Mouse (Mus musculus) MN1 (cell line): ENCODE data around the gene Trpm1.
"Not testable (repeated sequence)": the region's sequence is repeated elsewhere in the genome, so short reads cannot be mapped to it uniquely, and the experiment has no call there.

Experiments
- DNase-seq: peaks from one replicate; pipeline ENCODE4 v3.0.0-alpha.2; 2016; ENCODE audit warnings: low spot score

The Trpm1 gene

DNA sequence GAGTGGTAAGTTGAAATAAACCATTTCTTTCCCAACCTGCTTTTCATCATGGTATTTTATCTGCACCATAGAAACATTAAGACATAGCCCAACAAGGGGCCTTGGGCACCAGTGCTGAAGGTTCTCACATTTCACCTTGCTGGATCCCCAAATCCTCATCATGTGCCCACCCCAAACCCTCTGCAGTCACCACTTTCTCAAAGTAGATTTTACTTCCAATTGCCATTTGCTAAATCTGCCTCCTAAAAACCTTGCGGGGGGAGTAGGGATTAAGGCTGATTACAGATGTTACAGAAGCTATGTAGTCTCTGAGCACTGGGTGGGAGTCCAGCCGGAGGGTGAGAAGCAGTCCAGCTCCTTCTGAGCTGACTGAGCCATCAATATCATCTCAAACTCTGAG lies at the start of gene Trpm1:
TSS of gene Trpm1 (plus strand) at position 301 of the 400 bp plus-strand sequence.
- DNase-seq = no peak

DNA sequence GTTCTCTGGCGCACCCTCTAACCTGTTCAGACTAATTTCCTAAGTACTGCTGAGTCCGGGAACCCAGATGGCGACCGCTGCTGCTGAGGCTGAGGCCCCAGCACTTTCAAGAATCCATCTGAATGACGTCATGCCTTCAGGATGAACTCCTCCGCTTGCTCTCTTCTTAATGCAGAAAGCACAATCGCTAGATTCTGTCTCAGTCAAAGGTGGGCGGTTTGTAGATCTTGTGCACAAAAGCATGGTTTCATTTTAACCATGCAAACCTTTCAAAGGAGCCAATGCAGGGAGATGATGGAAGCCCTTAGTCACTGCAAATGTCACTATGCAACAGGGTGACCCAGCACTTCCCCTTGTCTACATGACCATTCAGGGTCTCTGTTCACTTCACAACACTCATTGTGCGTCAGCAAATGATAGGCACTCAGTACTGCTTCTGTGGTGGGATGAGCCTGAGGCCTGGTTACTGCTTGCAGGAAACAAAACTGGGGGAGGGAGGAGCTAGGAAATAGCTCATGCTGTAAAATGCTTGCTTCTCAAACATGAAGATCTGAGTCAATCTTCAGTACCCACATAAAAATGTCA lies 31.4 kb upstream of the Trpm1 start:
- DNase-seq = no peak

DNA sequence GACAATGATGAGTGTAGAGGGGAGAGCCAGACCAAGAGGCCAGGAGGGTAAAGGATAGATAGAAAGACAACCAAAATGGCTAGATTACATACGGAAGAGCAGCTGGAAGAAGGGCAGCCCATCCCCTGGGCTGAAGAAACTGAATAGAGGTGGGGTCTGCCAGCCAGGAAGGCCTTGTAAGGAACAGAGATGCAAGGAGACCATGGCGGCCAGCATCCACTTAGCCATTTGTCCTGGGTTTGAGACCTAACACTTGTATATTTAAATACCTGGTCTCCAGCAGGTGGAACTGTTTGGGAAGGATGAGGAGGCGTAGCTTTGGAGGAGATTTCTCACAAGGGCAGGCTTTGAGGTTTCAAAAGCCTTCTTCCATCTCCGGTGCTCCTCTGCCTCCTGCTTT lies 29.9 kb upstream of the Trpm1 start:
- DNase-seq = no peak

DNA sequence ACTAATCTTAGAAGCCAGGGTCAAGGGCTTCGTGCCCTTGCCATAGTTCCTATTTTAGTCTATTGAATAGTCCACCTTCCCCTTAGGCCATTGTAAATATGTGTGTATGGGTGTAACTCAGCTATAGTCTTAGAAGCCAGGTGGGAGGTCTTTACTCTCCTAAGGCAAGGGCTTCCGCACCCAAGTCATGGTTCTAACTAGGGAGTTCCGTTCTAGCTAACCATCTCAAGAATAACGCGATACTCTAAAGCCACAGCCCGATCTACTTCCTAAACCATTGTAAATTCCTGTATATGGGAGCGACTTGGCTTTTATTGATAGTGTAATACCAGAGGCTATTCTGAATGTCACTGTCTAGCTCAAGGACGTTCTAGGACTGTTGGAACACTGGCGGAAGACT lies 27.6 kb upstream of the Trpm1 start:
- DNase-seq = not testable (repeated sequence)

DNA sequence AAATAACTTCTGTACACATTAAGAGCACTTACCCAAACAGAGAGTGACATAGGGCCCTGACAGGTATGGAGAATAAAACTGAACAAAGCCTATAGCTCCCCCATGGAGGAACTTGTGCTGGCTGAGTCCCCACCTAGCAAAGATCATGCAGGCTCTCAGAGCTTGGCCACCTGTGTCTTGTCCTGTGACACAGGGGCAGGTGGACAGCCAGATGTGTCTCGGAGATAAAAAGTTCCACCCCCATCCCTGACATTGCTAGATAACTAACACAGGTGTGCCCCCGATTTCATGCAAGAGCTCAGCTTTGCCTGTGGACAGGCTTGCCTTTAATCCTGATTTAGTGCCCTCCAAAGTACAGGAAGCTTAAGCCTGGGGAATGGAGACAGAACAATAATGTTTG lies 13.8 kb upstream of the Trpm1 start:
- DNase-seq = no peak

DNA sequence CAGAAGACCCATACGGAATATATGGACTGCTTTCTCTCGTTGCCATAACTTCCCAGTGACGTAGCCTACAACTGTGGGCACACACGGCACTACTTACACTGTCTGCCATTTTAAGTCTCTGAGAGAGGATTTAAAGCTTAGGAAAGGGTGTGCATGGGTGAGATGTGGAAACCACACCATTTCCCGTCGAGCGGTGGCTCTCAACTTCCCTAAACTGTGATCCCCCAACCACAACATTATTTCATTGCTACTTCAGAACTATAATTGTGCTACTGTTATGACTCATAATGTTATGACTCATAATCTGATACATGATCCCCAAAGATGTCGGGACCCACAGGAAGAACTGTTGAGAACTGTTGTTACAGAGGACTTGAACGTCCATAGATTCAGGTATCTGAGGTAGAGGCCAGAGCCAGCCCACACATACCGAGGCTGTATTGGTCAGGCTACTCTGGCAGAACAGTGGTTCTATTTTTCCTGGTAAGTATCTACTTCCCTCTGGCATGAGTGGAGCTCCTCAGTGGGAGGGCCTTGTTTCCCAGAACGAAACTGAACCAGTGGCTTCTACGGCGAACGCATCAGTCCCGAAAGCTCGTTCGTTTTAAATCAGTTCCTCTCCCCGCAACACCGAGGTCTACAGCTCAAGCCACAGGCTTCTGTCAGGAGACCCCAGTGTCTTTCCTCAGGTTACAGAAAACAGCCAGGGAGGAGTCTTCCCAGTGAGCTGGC lies 12.2 kb upstream of the Trpm1 start:
- no peak for DNase-seq

DNA sequence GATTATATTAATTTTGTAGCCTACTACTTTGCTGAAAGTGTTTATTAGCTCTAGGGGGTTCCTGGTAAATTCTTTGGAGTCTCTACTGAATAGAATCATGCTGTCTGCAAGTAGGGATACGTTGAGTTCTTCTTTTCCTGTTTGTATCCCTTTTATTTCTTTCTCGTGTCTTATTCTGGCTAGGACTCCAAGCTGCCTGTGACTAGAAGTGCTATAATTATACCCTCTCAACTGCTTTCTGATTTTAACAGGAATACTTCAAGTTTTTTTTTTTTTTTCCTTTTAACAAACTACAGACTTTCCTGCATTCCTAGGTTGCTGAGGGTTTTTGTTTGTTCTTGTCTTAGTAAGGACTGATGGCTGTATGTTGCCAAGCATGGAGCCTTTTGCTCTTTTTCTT lies 4.3 kb upstream of the Trpm1 start:
- no peak for DNase-seq

DNA sequence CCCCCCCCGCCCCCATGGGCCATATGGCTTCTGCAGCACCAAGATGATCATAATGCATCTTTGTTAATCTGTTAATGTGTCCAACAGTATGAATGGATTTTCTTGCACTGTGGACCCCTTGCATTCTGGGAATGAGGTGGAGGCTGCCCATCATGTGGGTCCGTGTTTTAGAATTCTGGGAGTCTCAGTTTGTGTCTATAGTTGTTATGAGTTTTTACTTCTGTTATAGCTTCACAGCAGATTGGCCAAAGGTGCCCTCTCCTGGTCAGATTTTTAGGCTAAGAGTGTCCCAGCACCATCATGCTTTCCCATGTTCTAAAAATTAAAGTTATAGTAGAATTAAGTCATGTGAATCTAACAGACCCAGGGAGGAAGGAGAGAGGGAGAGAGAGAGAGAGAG lies 3.9 kb upstream of the Trpm1 start:
- DNase-seq = no peak

DNA sequence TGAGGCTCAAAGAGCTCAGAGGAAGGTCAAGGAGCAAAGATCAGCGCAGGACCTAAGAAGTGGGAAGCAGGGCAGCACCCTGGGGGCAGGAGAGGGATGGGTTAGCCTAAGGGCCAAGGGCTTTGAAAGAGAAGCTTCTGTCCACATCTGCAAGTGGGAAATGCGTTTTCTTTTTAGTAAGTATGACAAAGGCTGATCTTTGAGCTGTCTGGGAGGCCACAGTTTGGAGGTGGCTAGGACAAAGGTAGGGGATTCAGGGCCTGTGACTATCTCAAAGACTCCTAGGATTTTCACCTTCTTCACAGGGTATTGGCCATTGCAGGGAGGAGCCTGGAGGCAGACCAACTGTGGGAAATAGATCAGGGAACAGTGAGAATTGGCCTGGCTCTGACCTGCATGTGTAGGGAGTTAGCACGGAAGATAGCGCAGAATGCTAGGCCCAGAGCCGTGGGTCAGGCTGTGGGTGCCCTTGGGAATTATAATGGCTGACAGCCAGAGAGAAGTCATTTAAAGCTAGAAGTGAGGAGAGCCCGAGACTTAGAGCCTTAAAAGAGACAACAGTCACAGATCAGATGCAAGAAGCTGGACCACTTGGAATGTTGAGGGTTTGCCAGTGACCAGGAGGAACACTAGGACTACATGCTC lies 3.1 kb upstream of the Trpm1 start:
- DNase-seq = no peak

DNA sequence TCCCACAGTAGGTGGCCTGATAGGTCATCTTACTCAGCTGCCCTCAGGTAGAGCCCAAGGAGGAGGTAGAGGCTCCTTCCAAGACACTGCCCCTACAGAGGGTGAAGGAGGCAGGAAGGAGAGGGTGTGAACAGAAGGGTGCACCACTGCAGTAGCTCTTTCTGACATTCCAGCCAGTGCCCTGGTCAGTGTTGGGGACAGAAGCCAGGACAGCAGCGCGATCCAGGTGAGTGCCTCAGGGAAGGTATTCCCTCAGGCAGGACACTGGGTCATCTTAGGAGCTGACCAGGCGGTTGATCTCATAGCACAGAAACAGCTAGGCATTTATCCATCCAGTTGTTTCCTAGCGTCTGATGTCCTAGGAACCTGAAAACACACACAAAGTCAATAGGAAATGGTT lies 1.6 kb downstream of the Trpm1 start:
- no peak for DNase-seq

DNA sequence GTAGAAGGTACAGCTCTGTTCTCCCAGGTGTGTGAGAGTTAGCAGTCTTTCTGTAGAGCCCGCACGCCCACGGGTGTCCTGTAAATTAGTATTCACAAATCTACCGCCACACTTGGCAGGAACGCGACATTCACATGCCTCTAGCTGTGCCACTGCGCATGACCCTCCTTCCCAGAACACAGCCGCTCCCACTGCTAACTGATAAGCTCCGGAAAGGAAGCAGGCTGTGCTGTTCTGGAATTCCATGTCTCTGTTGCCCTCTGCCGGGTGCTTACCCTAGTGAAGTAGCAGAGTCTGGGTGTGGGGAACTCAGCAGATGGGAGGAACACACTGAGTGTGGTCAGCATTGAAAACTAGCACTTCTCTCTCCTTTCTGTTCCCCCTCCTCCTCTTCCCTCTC lies 2.1 kb downstream of the Trpm1 start:
- DNase-seq = no peak

DNA sequence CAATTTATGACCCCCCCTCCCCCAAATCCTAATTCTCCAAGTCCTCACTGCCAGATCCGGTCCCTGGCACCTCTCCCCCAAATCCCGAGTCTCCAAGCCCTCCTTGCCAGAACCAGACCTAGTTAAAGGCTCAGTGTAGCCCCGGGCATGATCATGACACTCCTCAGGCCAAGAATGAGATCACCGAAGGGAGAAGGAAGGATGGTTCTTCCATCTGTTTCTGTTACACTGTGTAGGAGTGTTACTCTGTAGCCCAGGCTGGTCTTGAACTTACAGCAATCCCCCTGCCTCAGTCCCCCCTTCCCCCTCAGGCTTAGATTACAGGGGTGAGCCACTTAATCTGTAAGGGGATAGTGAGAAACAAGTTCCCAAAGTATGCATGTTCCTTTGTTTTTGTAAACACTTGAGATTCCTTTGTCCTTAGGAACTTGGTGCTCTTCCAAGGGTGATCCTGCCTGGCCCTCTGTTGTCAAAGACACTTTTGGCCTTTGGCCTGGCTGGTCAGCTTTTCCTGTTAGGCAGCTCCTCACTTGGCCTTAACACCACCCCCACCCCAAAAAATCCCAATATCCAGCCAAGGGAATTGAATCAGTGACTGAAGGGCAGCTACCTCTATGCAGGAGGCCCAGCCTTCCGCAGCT lies 2.8 kb downstream of the Trpm1 start:
- no peak for DNase-seq

DNA sequence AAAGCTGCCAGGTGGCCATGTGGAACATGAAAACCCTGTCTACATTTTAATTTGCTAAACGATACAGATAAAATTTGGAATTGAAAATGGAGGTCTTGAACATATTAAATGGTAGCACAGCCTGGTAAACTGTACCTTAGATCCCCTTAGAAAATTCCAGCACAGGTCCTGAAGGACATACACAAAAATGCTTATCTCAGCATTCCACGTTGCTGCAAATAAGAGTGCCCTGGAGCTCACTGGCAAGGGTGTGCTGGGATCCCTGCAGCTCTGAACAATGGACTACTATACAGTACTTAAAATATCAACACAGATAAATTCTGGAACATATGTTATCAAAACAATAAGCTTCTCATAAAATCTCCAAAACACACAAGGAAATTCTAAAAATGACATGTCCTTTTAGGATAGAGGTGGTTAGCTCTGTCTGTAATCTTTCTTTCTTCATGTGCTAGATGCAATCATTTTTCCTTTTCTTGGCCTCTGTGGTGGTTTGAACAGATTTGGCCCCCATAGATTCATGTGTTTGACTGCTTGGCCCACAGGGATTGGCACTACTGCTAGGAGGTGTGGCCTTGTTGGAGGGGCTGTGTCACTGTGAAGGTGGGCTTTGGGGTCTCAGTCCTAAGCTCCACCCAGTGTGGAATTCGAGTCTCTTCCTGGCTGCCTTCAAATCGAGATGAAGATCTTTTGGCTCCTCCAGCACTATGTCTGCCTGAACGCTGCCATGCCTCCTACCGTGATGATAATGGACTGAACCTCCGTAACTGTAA lies 3.5 kb downstream of the Trpm1 start:
- DNase-seq = no peak

DNA sequence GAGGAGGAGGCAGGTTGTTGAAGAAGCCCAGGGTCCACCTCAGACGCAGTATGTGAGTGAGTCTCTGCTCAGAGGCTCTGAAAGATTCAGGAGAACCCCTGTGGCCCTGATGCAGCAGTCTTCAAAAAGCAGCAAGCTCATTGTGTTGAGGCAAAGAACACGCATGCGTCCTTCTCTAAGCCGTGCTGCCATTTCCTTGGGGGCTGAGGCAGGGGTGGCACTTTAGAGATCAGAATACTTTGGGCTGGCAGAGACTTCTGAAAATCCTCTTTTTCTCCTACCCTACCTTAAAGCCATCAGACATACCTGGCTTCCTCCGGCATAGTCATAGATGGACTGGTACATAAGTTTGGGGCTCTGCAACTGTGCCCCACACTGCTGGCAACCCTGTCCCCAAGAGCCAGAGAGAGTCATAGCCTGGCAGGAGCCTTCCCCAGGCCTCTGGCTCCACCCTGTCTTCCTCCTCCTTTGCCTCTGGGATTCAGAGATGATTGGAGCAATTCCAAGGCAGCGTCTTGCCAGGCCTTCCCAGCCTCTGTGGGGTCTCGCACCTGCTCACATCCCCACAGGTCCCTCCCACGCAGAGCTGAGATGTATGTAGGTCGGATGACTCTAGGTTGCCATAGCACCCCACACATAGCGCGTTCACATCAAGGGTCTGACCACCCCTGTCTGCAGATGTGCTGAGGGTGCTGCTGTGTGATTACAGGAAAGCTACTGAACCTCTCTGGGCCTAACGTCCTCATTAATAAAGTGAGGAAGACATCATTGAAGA lies 4.8 kb downstream of the Trpm1 start:
- DNase-seq = no peak

DNA sequence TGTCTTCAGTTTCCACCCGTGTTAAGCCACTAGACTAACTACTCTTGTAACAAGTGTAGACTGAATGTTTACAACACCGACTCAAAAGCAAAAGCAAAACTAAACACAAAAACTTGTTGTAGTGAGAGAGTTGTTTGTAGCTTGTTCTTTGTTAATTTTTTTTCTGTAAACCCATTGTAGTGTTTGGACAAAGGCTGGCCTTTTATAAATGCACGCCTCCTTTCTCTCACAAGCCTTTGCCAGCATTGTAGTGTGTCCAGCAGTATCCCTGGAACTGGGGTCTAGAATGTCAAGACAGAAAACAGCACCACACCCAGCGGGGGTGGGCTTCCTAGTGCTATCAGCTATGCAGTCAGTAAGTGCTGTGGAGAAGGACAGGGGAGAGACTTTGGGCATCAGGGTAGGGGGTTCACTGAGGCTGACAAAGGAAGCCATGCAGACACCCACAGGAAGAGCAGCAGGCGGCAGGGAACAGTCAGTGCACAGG lies 5.5 kb downstream of the Trpm1 start:
- no peak for DNase-seq

DNA sequence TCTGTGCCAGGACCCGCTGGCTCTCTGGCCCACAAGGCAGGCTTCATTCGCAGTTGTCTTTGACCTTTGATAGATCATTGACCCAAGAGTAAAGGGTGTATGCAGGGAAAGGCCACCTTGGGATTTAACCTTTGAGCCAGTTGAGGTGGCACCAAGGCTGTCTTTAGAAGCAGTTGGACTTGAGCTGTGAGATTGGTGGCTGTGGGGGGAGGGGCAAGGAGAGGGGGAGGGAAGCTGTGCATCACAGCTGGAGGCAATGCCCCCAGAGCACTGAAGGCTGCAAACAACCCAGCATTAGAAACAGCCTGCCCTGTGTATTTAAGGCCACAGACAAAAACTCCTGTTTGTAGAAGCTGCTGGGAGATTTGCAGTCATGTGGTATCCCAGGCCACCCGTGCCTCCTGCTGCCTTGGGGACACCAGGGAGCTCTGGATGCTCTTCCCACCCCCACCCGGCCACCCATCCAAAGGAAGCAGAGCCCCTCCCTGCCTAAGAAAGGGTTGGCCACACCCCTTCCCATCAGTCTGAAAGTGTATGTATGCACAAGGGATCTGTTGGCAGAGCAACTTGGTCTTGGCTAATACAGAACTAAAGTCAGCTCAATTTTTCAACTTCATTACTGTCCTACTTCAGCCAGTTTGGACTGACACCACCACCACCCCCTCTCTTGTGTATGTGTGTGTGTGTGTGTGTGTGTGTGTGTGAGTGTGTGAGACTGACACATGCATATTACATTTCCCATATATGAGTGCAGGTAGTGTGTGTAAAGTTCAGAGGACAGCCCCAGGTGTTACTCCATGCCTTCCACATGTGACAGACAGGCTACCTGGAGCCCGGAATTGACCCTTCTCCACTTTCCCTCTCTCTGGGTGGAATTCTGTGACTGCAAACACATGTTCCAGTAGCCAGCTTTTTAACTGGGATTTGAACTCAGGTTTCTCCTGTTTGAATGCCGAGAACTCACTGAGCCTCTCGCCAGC lies 6.3 kb downstream of the Trpm1 start:
- DNase-seq = no peak

DNA sequence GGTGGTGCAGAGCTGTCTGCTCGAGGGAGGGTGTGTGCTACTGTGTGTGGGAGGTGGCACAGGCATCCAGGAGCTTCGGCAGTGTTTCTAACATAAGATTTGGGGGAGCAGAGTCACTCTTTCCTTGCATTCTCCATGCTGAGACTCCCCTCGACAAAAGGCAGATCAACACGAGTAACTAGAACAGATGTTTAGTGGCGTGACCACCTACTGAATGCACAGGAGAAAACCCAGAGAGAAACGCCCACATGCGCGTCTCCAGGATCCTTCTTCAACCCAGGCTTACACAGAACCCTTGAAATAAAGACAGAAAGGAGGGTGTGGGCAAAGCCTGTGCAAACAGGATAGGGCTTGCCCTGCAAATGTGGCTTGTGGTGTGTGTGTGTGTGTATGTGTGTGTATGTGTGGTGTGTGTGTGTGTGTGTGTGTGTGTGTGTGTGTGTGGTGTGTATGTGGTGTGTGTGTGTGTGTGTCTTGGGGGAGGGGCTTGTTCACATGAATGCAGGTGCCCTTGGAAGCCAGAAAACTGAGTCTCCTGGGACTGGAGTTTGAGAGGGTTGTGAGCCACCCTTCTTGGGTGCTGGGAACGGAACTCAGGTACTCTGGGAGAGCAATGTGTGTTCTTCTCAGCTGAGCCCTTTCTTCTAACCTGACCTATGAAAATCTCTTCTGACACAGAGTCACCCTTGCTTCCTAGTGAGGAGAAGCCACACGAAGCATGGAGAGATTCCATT lies 7.3 kb downstream of the Trpm1 start:
- no peak for DNase-seq

DNA sequence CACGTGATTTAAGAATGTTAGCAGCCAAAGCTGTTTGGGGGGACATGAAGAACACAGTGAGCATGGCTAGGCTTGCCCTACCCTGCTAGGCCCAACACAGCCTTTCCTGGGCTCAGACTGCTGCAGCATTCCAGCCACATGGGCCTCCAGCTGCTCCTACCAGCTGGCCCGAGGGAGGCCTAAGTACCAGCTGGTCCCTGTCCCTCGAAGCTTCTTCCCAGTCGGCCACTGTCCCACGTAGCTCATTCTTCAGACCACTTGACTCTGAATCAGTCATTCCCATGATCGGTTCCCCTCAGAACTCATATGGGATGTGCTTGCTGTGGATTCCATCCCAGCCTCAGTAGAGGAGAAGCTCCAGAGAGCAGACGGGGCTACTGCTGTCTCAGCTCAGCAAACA lies 8.4 kb downstream of the Trpm1 start:
- DNase-seq = no peak

DNA sequence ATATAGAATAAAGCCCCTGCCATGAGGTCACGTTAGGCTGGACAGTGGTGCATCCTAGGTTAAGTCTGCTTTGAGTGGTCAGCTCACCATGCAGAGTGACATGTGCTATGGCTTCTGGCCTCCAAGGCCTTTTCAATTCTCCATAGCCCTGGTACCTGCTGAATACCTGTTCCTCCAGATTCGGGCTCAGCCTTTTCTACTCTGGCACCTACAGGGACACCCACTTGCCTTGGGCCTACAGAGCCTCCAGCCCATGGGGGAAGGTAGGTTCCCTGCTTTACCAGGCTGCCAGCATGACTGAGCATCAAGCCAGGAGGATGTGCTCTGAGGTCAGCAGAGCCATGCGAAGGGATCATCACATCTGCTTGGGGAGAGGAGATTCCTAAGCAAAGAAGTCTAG lies 9.5 kb downstream of the Trpm1 start:
- DNase-seq = no peak

DNA sequence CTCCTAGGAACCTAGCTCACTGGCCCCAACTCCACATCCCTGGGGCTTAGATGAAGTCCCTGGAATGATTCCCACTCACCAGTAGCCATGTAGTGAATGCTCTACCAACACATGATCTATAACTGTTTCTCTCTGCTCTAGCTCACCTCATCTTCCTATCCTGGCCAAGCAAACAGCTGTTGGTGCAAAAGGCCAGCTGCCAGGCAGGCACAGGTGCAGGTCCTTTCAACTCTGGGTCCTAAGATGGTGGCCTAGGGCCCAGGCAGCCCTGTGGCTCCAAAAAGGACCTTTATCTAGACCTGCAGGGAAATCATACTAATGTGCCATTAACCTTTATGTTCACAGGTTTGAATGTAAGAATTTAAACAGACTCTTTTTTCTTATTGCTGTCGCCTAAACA lies 10.3 kb downstream of the Trpm1 start:
- no peak for DNase-seq
